Mouse (Mus musculus) right cerebral cortex, postnatal 25 days (tissue): ENCODE measurements around the gene Prkd2.

Experiments
- DNase-seq: peaks from one replicate; pipeline ENCODE4 v3.0.0; 2022

The Prkd2 gene

GRCm38 (mm10) chr7:16842645-16843063 is at the start of gene Prkd2:
Gene Prkd2, plus strand, starts transcription at chr7:16842902.
- peak; percentile 88 for DNase-seq

- no peak for DNase-seq
These were observed 49.5 kb upstream of the Prkd2 start for GRCm38 (mm10) chr7:16793010-16793725.

GRCm38 (mm10) chr7:16794886-16795285 is 47.8 kb upstream of the Prkd2 start:
- no peak for DNase-seq

- no peak for DNase-seq
These were observed 38.2 kb upstream of the Prkd2 start for GRCm38 (mm10) chr7:16804409-16805028.

GRCm38 (mm10) chr7:16807936-16808335 is 34.8 kb upstream of the Prkd2 start:
- DNase-seq, result no peak

- DNase-seq, result no peak
These were observed 34.1 kb upstream of the Prkd2 start for GRCm38 (mm10) chr7:16808647-16809046.

- DNase-seq, result peak; percentile 75
These were observed 33.0 kb upstream of the Prkd2 start for GRCm38 (mm10) chr7:16809739-16810138.

- no peak for DNase-seq
These were observed 32.2 kb upstream of the Prkd2 start for GRCm38 (mm10) chr7:16810399-16810919.

- peak; percentile 75 for DNase-seq
These were observed 31.6 kb upstream of the Prkd2 start for GRCm38 (mm10) chr7:16810920-16811648.

GRCm38 (mm10) chr7:16811649-16812070 is 31.0 kb upstream of the Prkd2 start:
- no peak for DNase-seq

- no peak for DNase-seq
These were observed 30.2 kb upstream of the Prkd2 start for GRCm38 (mm10) chr7:16812505-16812904.

- DNase-seq, result no peak
These were observed 27.3 kb upstream of the Prkd2 start, which contains the start of gene Strn4 for GRCm38 (mm10) chr7:16815351-16815941. Gene Strn4, plus strand, starts transcription at chr7:16815889.

GRCm38 (mm10) chr7:16816078-16816474 is 26.6 kb upstream of the Prkd2 start:
- peak; percentile 83 for DNase-seq

- peak; percentile 63 for DNase-seq
These were observed 26.1 kb upstream of the Prkd2 start, which contains the start of gene Fkrp for GRCm38 (mm10) chr7:16816475-16817122. Gene Fkrp, minus strand, starts transcription at chr7:16816732.

GRCm38 (mm10) chr7:16817693-16818092 is 25.0 kb upstream of the Prkd2 start:
- DNase-seq, result no peak

GRCm38 (mm10) chr7:16819794-16820193 is 22.9 kb upstream of the Prkd2 start:
- no peak for DNase-seq

- no peak for DNase-seq
These were observed 22.4 kb upstream of the Prkd2 start for GRCm38 (mm10) chr7:16820271-16820763.

- DNase-seq, result no peak
These were observed 21.6 kb upstream of the Prkd2 start for GRCm38 (mm10) chr7:16821091-16821490.

GRCm38 (mm10) chr7:16821669-16822101 is 21.0 kb upstream of the Prkd2 start:
- DNase-seq, result peak; percentile 85

- DNase-seq, result peak; percentile 85
These were observed 19.0 kb upstream of the Prkd2 start for GRCm38 (mm10) chr7:16823734-16824133.

- DNase-seq, result no peak
These were observed 16.9 kb upstream of the Prkd2 start for GRCm38 (mm10) chr7:16825785-16826184.

GRCm38 (mm10) chr7:16826571-16826970 is 16.1 kb upstream of the Prkd2 start:
- DNase-seq, result no peak
